Mouse (Mus musculus): ENCODE measurements at regions not wholly inside any gene's neighbourhood (a gene's known extent, or its start where the extent isn't known, plus 50 kb on each side); places are given as distances from the start of the nearest gene placed in this dataset.

GRCm38 (mm10) chr17:88279656-88280055 lies 160.9 kb upstream of the Foxn2 start:
- TF ChIP-seq POLR2A (IDR thresholded peaks at IDR 0.05; ENCODE audit: low read depth, low read length) (no peak), CTCF (IDR thresholded peaks at IDR 0.05; ENCODE audit: extremely low read depth, insufficient read length, insufficient replicate concordance, low read depth, low read length) (no peak)

All from small intestine, adult 2 months (tissue).